Mouse (Mus musculus) embryonic facial prominence, embryonic 11.5 days (tissue): Measurements from ENCODE around the gene Kcna10. TPM values are rescaled to one million over a fixed set of nuclear protein-coding genes. Genes with fewer than 3 reads are reported as not detected.
A peak's percentile ranks its signal among the peaks of the same experiment; 100 is the strongest.

ENCODE experiments used
- ATAC-seq: fragments of 200-750 bp; cut with Nextera tagmentation; replicated peaks from 2 replicates; pipeline ENCODE4 v1.8.0; 2017; ENCODE audit warnings: low read depth; ENCODE audit not compliant: insufficient number of reproducible peaks, low FRiP score, low TSS enrichment
- DNase-seq: peaks from one replicate; pipeline ENCODE4 v3.0.0-alpha.2; 2015; ENCODE audit warnings: low spot score
- H3K27ac ChIP-seq: fragments of 300-500 bp; sonication (generic); replicated peaks from 2 replicates; pipeline ENCODE4 v1.5.1; 2014; ENCODE audit warnings: mild to moderate bottlenecking, low read depth, low read length, control low read depth
- H3K27me3 ChIP-seq: fragments of 300-500 bp; sonication (generic); 2 replicates; pipeline ENCODE4 v1.6.1; 2014; ENCODE audit warnings: mild to moderate bottlenecking, low read length, moderate library complexity, mixed read lengths; ENCODE audit not compliant: control insufficient read depth, insufficient read depth
- H3K36me3 ChIP-seq: fragments of 300-500 bp; sonication (generic); replicated peaks from 2 replicates; pipeline ENCODE4 v1.6.1; 2014; ENCODE audit warnings: low read depth, mild to moderate bottlenecking, low read length, moderate library complexity, mixed read lengths; ENCODE audit not compliant: control insufficient read depth, insufficient read depth
- H3K4me1 ChIP-seq: fragments of 300-500 bp; sonication (generic); 2 replicates; pipeline ENCODE4 v1.6.1; 2014; ENCODE audit warnings: low read length, mixed read lengths; ENCODE audit not compliant: control insufficient read depth, insufficient read depth
- H3K4me2 ChIP-seq: fragments of 300-500 bp; sonication (generic); 2 replicates; pipeline ENCODE4 v1.6.1; 2014; ENCODE audit warnings: low read depth, mild to moderate bottlenecking, control low read depth, low read length, moderate library complexity
- H3K4me3 ChIP-seq: fragments of 300-500 bp; sonication (generic); 2 replicates; pipeline ENCODE4 v1.5.1; 2014; ENCODE audit warnings: low read depth, low read length, control low read depth
- H3K9ac ChIP-seq: fragments of 300-500 bp; sonication (generic); replicated peaks from 2 replicates; pipeline ENCODE4 v1.6.1; 2014; ENCODE audit warnings: mild to moderate bottlenecking, control low read depth, low read length
- H3K9me3 ChIP-seq: fragments of 300-500 bp; sonication (generic); replicated peaks from 2 replicates; pipeline ENCODE4 v1.6.1; 2016; ENCODE audit warnings: mild to moderate bottlenecking, low read length, inconsistent platforms, mixed read lengths; ENCODE audit not compliant: control insufficient read depth
- WGBS: fragments of 180-500 bp; shearing (Covaris S2); extraction: QIAGEN DNeasy Blood & Tissue Kit; methylation state at CpG from one replicate; pipeline ENCODE4 v1.1.7; 2014; 5-methylcytosine and 5-hydroxymethylcytosine counted together
- polyA plus RNA-seq: library from polyadenylated mRNA; unstranded; fragments of >200 nt; fragmentation: Nextera tagmentation; extraction: Ambion mirVana; gene quantifications from 2 replicates; pipeline ENCODE4 v1.2.1, GENCODE M21; 2014

Gene Kcna10
- polyA plus RNA-seq, 1 experiment from 2014 or later: not detected

DNA sequence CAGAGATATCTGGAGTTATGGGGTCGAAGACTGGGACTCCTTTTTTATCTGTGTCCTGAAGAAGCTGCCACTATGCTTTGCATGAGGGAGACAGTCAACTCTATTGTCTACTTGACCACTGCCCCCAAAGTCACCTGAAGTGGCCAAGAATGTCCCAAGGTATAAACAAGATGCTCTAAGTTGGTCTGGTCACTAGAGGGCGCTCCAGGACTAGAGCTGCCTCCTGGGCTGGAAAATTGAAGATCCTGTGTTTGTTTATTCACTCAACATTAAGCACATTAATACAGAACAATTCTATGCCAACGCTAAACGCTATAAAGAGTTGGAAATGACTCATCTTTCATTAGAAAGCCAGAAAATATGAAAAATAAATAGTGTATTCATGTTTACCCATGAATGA lies 23.1 kb downstream of the Kcna10 start:
- no peaks in the 10 kb centered on the region for H3K27me3 ChIP-seq
- H3K9me3 ChIP-seq: no peaks in the 10 kb centered on the region
- no peak overlapping the region for H3K9ac ChIP-seq
- whole genome bisulfite sequencing: 16% methylated on average over 4 of the region's 4 CpGs
- DNase-seq (peak; percentile 81), ATAC-seq (no peak)
- no peak overlapping the region for H3K4me2 ChIP-seq
- H3K4me1 ChIP-seq: no peaks in the 10 kb centered on the region
- H3K27ac ChIP-seq: no peak overlapping the region
- H3K36me3 ChIP-seq: no peaks in the 10 kb centered on the region
- H3K4me3 ChIP-seq: no peak overlapping the region

- Histone ChIP-seq H3K4me2 (no peak overlapping the region), H3K4me3 (no peak overlapping the region), H3K27ac (no peak overlapping the region), H3K9me3 (no peaks in the 10 kb centered on the region), H3K9ac (no peak overlapping the region), H3K27me3 (no peaks in the 10 kb centered on the region), H3K36me3 (no peaks in the 10 kb centered on the region), H3K4me1 (no peaks in the 10 kb centered on the region)
- no peak for DNase-seq
- 52% methylated on average over 4 of the region's 4 CpGs for WGBS
- no peak for ATAC-seq
Observed at GRCm38 (mm10) chr3:107206490-107207150, 23.8 kb downstream of the Kcna10 start.

- DNase-seq: no peak
Observed at GRCm38 (mm10) chr3:107207625-107208253, 24.9 kb downstream of the Kcna10 start.

DNA sequence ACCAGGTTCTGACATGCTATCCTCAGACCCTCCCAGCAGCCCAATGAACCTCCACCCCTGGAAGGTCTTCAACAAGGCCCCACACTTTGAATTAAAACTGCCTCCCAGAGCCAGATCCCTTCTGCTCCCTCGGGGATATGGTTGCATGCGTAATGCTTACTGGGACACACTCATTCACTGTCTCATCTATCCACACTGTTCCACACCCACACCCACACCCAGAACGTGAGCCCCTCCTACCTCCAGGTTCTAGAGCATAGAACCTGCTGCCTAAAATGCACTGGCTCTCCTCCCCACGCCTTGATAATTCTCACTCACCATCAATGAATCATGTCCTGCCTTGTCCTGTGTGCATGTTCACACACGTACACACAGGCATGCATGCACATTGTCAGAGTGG lies 31.8 kb downstream of the Kcna10 start:
- Histone ChIP-seq H3K4me3 (no peak overlapping the region), H3K27ac (no peak overlapping the region), H3K27me3 (no peaks in the 10 kb centered on the region), H3K4me2 (no peak overlapping the region), H3K9ac (no peak overlapping the region), H3K4me1 (no peaks in the 10 kb centered on the region), H3K9me3 (no peaks in the 10 kb centered on the region), H3K36me3 (no peaks in the 10 kb centered on the region)
- 80% methylated on average over 5 of the region's 5 CpGs for WGBS
- DNase-seq: no peak
- no peak for ATAC-seq

More at GRCm38 (mm10) chr3:107207625-107208253, 24.9 kb downstream of the Kcna10 start:
- Histone ChIP-seq H3K9me3 (no peaks in the 10 kb centered on the region), H3K27ac (no peak overlapping the region), H3K36me3 (no peaks in the 10 kb centered on the region), H3K9ac (no peak overlapping the region), H3K4me1 (no peaks in the 10 kb centered on the region), H3K4me3 (no peak overlapping the region), H3K4me2 (no peak overlapping the region), H3K27me3 (no peaks in the 10 kb centered on the region)
- ATAC-seq: peak; percentile 54; the same call in 1 of the 2 replicates
- WGBS: 70% methylated on average over 7 of the region's 7 CpGs

- Histone ChIP-seq H3K27me3 (no peaks in the 10 kb centered on the region), H3K4me2 (no peak overlapping the region), H3K9ac (no peak overlapping the region), H3K9me3 (no peaks in the 10 kb centered on the region), H3K4me3 (no peak overlapping the region), H3K36me3 (no peaks in the 10 kb centered on the region), H3K27ac (no peak overlapping the region), H3K4me1 (no peaks in the 10 kb centered on the region)
- no peak for ATAC-seq
- 70% methylated on average over 8 of the region's 8 CpGs for WGBS
- no peak for DNase-seq
Observed at GRCm38 (mm10) chr3:107216400-107217100, 33.7 kb downstream of the Kcna10 start.

- ATAC-seq: no peak
- no peaks in the 10 kb centered on the region for H3K27me3 ChIP-seq
- no peak overlapping the region for H3K9ac ChIP-seq
- H3K4me2 ChIP-seq: no peak overlapping the region
- 85% methylated on average over 3 of the region's 3 CpGs for WGBS
- DNase-seq: no peak
- no peaks in the 10 kb centered on the region for H3K36me3 ChIP-seq
- no peak overlapping the region for H3K27ac ChIP-seq
- no peaks in the 10 kb centered on the region for H3K9me3 ChIP-seq
- no peaks in the 10 kb centered on the region for H3K4me1 ChIP-seq
- no peak overlapping the region for H3K4me3 ChIP-seq
Observed at GRCm38 (mm10) chr3:107217101-107217480, 34.2 kb downstream of the Kcna10 start.

DNA sequence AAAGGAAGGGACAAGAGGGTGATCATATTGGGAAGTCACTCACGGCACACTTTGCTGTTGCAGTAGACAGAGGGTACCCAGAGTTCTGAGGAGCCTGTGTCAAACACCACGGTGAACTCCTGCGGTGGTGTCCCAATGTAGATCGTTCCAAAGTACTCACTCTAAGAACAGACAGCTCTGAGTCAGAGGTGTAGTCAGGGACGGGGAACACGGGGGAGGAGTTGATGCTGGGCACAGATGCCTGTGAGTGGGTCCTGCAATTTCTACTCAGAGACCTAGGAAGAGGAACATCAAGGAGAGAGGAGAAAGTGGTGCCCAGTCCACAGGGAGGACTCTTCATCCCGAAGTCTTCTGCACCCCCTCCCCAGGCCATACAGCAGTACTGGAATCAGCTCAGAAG lies 35.7 kb downstream of the Kcna10 start:
- H3K4me1 ChIP-seq: no peaks in the 10 kb centered on the region
- 82% methylated on average over 7 of the region's 7 CpGs for WGBS
- H3K4me2 ChIP-seq: no peak overlapping the region
- no peak overlapping the region for H3K4me3 ChIP-seq
- no peaks in the 10 kb centered on the region for H3K36me3 ChIP-seq
- DNase-seq (no peak), ATAC-seq (no peak)
- no peak overlapping the region for H3K9ac ChIP-seq
- H3K27me3 ChIP-seq: no peaks in the 10 kb centered on the region
- H3K27ac ChIP-seq: no peak overlapping the region
- H3K9me3 ChIP-seq: no peaks in the 10 kb centered on the region

- no peak within 1 kb of the TSS for H3K4me2 ChIP-seq
- no peak within 1 kb of the TSS for H3K9ac ChIP-seq
- 85% methylated on average over 10 of the region's 10 CpGs for WGBS
- H3K4me3 ChIP-seq: no peak within 1 kb of the TSS
- no peaks in the 10 kb centered on the region for H3K27me3 ChIP-seq
- H3K36me3 ChIP-seq: no peaks in the 10 kb centered on the region
- no peaks in the 10 kb centered on the region for H3K9me3 ChIP-seq
- H3K27ac ChIP-seq: no peak within 1 kb of the TSS
- DNase-seq: no peak
- no peak for ATAC-seq
- no peaks in the 10 kb centered on the region for H3K4me1 ChIP-seq
Observed at GRCm38 (mm10) chr3:107221608-107222007, 38.8 kb downstream of the Kcna10 start, which contains the start of gene Cym. TSS of gene Cym (minus strand) at chr3:107221732.
